Mouse (Mus musculus): ENCODE results near the gene Cidec.

The Cidec gene

GRCm38 (mm10) chr6:113435664-113436205 lies at the start of gene Cidec:
Cidec (minus strand) TSS chr6:113435760.
- DNase-seq (ENCODE audit: low spot score in 2 of 2), result no peak

GRCm38 (mm10) chr6:113483729-113484128 lies 48.2 kb upstream of the Cidec start:
- DNase-seq (ENCODE audit: low spot score in 2 of 2), result no peak

GRCm38 (mm10) chr6:113483100-113483615 lies 47.6 kb upstream of the Cidec start, which contains the start of gene Creld1:
Creld1 (plus strand) TSS chr6:113483297.
- peak; percentile 83 to 96 for DNase-seq (ENCODE audit: low spot score in 2 of 2)

GRCm38 (mm10) chr6:113482477-113483099 lies 47.0 kb upstream of the Cidec start:
- DNase-seq (ENCODE audit: low spot score in 2 of 2), result no peak

GRCm38 (mm10) chr6:113480555-113481373 lies 45.2 kb upstream of the Cidec start:
- DNase-seq (ENCODE audit: low spot score in 2 of 2), result peak in 1 of 2 experiments; percentile 84

- no peak for DNase-seq (ENCODE audit: low spot score in 2 of 2)
Measured at GRCm38 (mm10) chr6:113478906-113479305, 43.3 kb upstream of the Cidec start.

- no peak for DNase-seq (ENCODE audit: low spot score in 2 of 2)
Measured at GRCm38 (mm10) chr6:113477353-113477752, 41.8 kb upstream of the Cidec start.

- DNase-seq (ENCODE audit: low spot score in 2 of 2), result no peak
Measured at GRCm38 (mm10) chr6:113473715-113474114, 38.2 kb upstream of the Cidec start.

- no peak for DNase-seq (ENCODE audit: low spot score in 2 of 2)
Measured at GRCm38 (mm10) chr6:113473246-113473645, 37.7 kb upstream of the Cidec start.

- DNase-seq (ENCODE audit: low spot score in 2 of 2), result peak in 1 of 2 experiments; percentile 56
Measured at GRCm38 (mm10) chr6:113472061-113472460, 36.5 kb upstream of the Cidec start.

- DNase-seq (ENCODE audit: low spot score in 2 of 2), result peak in 1 of 2 experiments; percentile 60
Measured at GRCm38 (mm10) chr6:113471297-113471936, 35.9 kb upstream of the Cidec start, which contains the start of gene Il17rc. Il17rc (plus strand) TSS chr6:113471427.

GRCm38 (mm10) chr6:113469432-113469831 lies 33.9 kb upstream of the Cidec start:
- peak; percentile 56 to 77 for DNase-seq (ENCODE audit: low spot score in 2 of 2)

- DNase-seq (ENCODE audit: low spot score in 2 of 2), result no peak
Measured at GRCm38 (mm10) chr6:113469021-113469420, 33.5 kb upstream of the Cidec start.

GRCm38 (mm10) chr6:113468512-113468911 lies 33.0 kb upstream of the Cidec start:
- no peak for DNase-seq (ENCODE audit: low spot score in 2 of 2)

- DNase-seq (ENCODE audit: low spot score in 2 of 2), result no peak
Measured at GRCm38 (mm10) chr6:113465602-113466001, 30.0 kb upstream of the Cidec start.

GRCm38 (mm10) chr6:113464040-113464439 lies 28.5 kb upstream of the Cidec start:
- no peak for DNase-seq (ENCODE audit: low spot score in 2 of 2)

- DNase-seq (ENCODE audit: low spot score in 2 of 2), result peak; percentile 71 to 77
Measured at GRCm38 (mm10) chr6:113458635-113459034, 23.1 kb upstream of the Cidec start.

GRCm38 (mm10) chr6:113457952-113458534 lies 22.5 kb upstream of the Cidec start, which contains the start of gene Il17re:
Il17re (plus strand) TSS chr6:113458484.
- no peak for DNase-seq (ENCODE audit: low spot score in 2 of 2)

GRCm38 (mm10) chr6:113455007-113455406 lies 19.4 kb upstream of the Cidec start:
- DNase-seq (ENCODE audit: low spot score in 2 of 2), result no peak

GRCm38 (mm10) chr6:113451839-113452238 lies 16.3 kb upstream of the Cidec start:
- DNase-seq (ENCODE audit: low spot score in 2 of 2), result no peak

GRCm38 (mm10) chr6:113447639-113448038 lies 12.1 kb upstream of the Cidec start:
- no peak for DNase-seq (ENCODE audit: low spot score in 2 of 2)
